Mouse (Mus musculus) forebrain, embryonic 14.5 days (tissue): Measurements from ENCODE around the gene Farsa. TPM values are rescaled to one million over a fixed set of nuclear protein-coding genes. Genes with fewer than 3 reads are reported as not detected.
A peak's percentile ranks its signal among the peaks of the same experiment; 100 is the strongest.

ENCODE experiments used
- ATAC-seq: fragments of 200-750 bp; cut with Nextera tagmentation; 2 replicates; pipeline ENCODE4 v1.8.0; 2017; ENCODE audit warnings: mild to moderate bottlenecking, moderate library complexity
- DNase-seq: peaks from one replicate; pipeline ENCODE4 v3.0.0-alpha.2; 2015; ENCODE audit warnings: low spot score
- H3K27ac ChIP-seq: fragments of 300-500 bp; sonication (generic); 2 replicates; pipeline ENCODE4 v1.5.1; 2014; ENCODE audit warnings: low read depth, mild to moderate bottlenecking, control low read depth, low read length, moderate library complexity
- H3K27me3 ChIP-seq: fragments of 300-500 bp; sonication (generic); replicated peaks from 2 replicates; pipeline ENCODE4 v1.6.1; 2014; ENCODE audit warnings: low read length, control low read depth, mixed read lengths; ENCODE audit not compliant: control insufficient read depth, insufficient read depth
- H3K36me3 ChIP-seq: fragments of 300-500 bp; sonication (generic); 2 replicates; pipeline ENCODE4 v1.6.1; 2014; ENCODE audit warnings: low read length, control low read depth; ENCODE audit not compliant: control insufficient read depth, insufficient read depth
- H3K4me1 ChIP-seq: fragments of 300-500 bp; sonication (generic); 2 replicates; pipeline ENCODE4 v1.6.1; 2014; ENCODE audit warnings: antibody characterized with exemption, low read length, control low read depth; ENCODE audit not compliant: control insufficient read depth, insufficient read depth
- H3K4me2 ChIP-seq: fragments of 300-500 bp; sonication (generic); 2 replicates; pipeline ENCODE4 v1.6.1; 2014; ENCODE audit warnings: mild to moderate bottlenecking, control low read depth, low read length
- H3K4me3 ChIP-seq: fragments of 300-500 bp; sonication (generic); 2 replicates; pipeline ENCODE4 v1.5.1; 2014; ENCODE audit warnings: low read depth, low read length, control low read depth
- H3K9ac ChIP-seq: fragments of 300-500 bp; sonication (generic); 2 replicates; pipeline ENCODE4 v1.6.1; 2014; ENCODE audit warnings: mild to moderate bottlenecking, low read length, control low read depth, moderate library complexity
- H3K9me3 ChIP-seq: fragments of 300-500 bp; sonication (generic); replicated peaks from 2 replicates; pipeline ENCODE4 v1.6.1; 2016; ENCODE audit warnings: low read length, control low read depth, mixed read lengths; ENCODE audit not compliant: control insufficient read depth
- WGBS: fragments of 180-500 bp; shearing (Covaris S2); extraction: QIAGEN DNeasy Blood & Tissue Kit; methylation state at CpG from one replicate; pipeline ENCODE4 v1.1.7; 2014; 5-methylcytosine and 5-hydroxymethylcytosine counted together
- polyA plus RNA-seq: library from polyadenylated mRNA; unstranded; fragments of >200 nt; fragmentation: Nextera tagmentation; extraction: Ambion mirVana; gene quantifications from 2 replicates; pipeline ENCODE4 v1.2.1, GENCODE M21; 2014

Gene Farsa
- polyA plus RNA-seq, 1 experiment from 2014 or later, result 92.3 TPM

DNA sequence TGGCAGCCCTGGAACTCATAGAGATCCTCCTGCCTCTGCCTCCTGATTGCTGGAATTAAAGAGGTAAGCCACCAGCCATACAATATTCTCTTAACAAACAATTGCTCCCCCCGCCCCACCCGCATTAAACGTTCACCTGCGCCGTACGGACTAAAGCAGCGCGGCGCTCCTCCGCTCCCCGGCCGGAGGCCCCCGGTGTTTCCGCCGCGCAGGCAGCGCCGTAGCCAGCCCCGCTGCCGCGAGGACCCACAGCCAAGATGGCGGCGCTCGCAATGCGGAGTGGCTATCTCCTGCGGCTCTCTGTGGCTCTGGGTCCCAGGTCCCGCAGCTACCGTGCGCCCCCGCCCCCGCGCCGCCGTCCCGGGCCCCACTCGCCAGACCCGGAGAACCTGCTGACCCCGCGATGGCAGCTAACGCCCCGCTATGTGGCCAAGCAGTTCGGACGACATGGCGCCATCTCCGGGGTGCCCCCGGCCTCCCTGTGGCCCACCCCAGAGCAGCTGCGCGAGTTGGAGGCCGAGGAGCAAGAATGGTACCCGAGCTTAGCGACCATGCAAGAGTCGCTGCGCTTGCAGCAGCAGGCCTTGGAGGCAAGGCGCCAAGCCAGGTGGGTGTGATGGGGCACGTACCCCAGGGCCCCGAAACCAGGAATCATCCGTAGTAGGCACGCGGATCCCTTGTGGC is 24.6 kb upstream of the Farsa start:
- H3K4me1 ChIP-seq, result peaks cover 22% of the 10 kb centered on the region
- 1% methylated on average over 59 of the region's 59 CpGs for WGBS
- peaks cover 34% of the 10 kb centered on the region for H3K36me3 ChIP-seq
- peak overlapping the region; percentile 97 for H3K9ac ChIP-seq
- no peaks in the 10 kb centered on the region for H3K9me3 ChIP-seq
- H3K4me2 ChIP-seq, result peak overlapping the region; percentile 67
- H3K27ac ChIP-seq, result peak overlapping the region; percentile 95
- peak; percentile 80 for DNase-seq
- H3K27me3 ChIP-seq, result no peaks in the 10 kb centered on the region
- peak; percentile 64 for ATAC-seq
- H3K4me3 ChIP-seq, result peak overlapping the region; percentile 90

DNA sequence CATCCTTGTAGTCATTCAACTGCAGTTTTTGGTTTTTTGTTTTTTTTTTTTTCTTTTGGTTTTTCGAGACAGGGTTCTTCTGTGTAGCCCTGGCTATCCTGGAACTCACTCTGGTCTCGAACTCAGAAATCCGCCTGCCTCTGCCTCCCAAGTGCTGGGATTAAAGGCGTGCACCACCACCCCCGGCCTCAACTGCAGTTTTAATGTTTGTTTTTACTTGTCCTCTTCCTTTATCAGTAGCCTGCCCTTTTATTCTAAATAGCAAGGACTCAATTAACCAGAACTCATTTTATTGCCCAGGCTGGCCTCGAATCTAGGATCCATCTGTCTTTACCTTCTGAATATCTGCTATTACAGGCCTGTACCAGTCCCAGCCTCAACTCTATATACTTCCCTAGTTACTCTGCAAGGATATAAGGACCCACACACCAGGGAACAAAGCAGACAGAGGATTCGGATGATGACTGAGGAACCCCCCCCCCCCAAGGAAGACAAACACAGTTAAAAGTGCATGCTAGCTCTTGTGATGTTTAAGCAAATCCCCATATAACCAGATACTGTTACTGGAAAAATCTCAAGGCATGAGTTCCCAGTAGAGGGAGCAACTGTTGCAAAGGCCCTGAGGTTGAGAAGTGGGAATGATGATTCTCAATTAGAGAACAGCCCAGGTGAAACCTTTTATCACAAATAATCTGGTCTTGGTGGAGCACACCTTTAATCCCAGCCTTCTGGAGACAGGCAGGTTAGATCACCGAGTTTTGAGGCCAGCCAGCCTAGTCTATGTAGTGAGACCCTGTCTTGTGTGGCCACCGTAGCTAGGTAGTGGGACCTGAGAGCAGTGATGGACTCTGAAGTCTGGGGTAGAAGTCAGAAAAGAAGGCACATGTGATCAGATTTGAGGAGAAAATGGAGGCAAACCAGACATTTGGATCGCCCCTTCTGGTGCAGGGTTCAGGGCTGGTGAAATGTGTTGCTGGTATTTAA is 23.7 kb upstream of the Farsa start:
- peaks cover 22% of the 10 kb centered on the region for H3K4me1 ChIP-seq
- H3K36me3 ChIP-seq, result peaks cover 42% of the 10 kb centered on the region
- peak overlapping the region; percentile 67 for H3K4me2 ChIP-seq
- DNase-seq (peak; percentile 27), ATAC-seq (no peak)
- H3K27ac ChIP-seq, result peak overlapping the region; percentile 95
- H3K9me3 ChIP-seq, result no peaks in the 10 kb centered on the region
- peak overlapping the region; percentile 90 for H3K4me3 ChIP-seq
- peak overlapping the region; percentile 97 for H3K9ac ChIP-seq
- H3K27me3 ChIP-seq, result no peaks in the 10 kb centered on the region
- 70% methylated on average over 10 of the region's 10 CpGs for WGBS

DNA sequence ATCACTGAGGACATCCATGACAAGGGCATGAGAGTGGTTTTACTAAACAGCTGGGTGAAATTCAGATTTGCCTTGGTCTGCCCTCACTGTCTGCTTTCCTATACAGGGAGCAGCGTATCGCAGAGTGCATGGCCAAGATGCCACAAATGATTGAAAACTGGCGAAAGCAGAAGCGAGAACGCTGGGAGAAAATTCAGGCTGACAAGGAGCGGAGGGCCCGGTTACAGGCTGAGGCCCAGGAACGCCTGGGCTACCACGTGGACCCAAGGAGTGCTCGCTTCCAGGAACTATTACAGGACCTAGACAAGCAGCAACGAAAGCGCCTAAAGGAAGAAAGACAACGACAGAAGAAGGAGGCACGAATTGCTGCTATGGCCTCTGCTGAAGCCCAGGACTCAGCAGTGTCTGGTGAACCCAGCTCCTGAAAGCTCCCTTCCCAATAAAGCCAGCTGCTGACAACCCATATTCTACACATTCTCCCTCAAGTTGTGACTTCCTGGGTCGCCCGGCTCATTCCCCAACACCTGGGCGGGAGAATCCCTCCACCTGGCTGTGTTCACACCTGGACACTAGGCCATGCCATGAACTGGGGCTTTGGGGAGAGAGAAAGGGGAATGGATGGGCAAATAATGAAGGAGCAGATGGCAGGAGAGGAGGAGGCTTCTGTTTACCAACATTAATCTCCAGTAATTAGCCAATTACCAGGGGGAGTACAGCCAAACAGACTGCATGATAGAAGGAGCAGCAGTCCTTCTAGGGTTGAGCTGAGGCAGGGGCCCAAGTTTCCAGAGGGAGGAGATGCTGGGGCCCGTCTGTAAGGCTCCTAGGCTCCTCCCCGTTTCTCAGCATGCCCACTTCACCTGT is 22.6 kb upstream of the Farsa start:
- H3K4me1 ChIP-seq, result peaks cover 22% of the 10 kb centered on the region
- WGBS, result 71% methylated on average over 19 of the region's 19 CpGs
- no peaks in the 10 kb centered on the region for H3K9me3 ChIP-seq
- peaks cover 51% of the 10 kb centered on the region for H3K36me3 ChIP-seq
- no peak overlapping the region for H3K4me3 ChIP-seq
- no peaks in the 10 kb centered on the region for H3K27me3 ChIP-seq
- H3K4me2 ChIP-seq, result peak overlapping the region; percentile 30
- peak overlapping the region; percentile 95 for H3K27ac ChIP-seq
- peak; percentile 69 for ATAC-seq
- peak overlapping the region; percentile 40; the same call in 1 of the 2 replicates for H3K9ac ChIP-seq
- DNase-seq, result peak; percentile 85

DNA sequence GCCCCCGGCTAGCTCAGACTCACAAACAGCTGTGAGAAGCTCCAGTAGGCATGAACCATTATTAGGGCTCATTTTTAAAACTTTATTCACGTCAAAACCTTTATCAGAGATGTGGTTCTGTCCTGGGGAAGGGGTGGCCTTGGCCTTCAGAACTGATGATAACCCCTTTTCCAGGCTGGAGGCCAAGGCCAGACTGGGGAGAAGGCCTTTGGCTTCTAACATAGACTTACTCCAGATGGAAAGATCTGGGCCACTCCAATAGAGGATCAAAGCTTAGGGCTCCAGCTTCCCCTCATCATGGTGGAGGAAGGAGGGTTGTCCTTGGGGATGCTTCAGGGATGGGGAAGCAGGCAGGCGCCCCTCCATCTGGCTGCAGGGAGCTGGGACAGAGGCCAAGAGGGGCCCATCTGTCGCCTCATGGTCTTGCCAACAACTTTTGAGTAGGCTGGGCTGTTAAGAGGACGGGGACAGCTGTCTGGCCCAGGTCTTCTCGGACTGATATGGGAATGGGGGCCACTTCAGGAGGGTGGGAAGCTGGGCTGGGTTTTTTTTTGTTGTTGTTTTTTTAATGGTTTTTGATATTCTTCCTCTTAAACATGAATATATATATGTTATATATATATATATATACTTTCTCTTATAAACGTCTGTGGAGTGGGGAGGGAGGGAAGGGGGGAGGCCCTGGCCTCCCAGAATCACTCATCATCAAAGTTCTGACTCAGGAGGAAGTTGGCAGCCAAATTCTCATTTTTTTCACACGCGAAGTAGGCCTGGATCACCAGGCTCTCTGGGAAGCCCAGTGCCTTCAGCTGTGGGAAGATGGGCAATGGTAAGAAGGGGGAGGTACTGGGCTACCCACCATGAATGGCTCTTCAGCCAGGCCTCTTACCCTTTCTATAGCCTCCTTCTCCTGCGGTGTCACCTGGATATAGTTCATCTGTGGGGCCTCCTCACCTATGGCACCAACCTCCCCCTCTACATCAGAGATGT is 21.6 kb upstream of the Farsa start:
- H3K4me2 ChIP-seq, result peak overlapping the region; percentile 30
- H3K27ac ChIP-seq, result peak overlapping the region; percentile 95
- no peaks in the 10 kb centered on the region for H3K9me3 ChIP-seq
- H3K4me3 ChIP-seq, result no peak overlapping the region
- peaks cover 26% of the 10 kb centered on the region for H3K4me1 ChIP-seq
- H3K36me3 ChIP-seq, result peaks cover 51% of the 10 kb centered on the region
- 51% methylated on average over 10 of the region's 10 CpGs for WGBS
- peak; percentile 84 for DNase-seq
- H3K9ac ChIP-seq, result peak overlapping the region; percentile 40; the same call in 1 of the 2 replicates
- H3K27me3 ChIP-seq, result no peaks in the 10 kb centered on the region
- ATAC-seq, result peak; percentile 76

DNA sequence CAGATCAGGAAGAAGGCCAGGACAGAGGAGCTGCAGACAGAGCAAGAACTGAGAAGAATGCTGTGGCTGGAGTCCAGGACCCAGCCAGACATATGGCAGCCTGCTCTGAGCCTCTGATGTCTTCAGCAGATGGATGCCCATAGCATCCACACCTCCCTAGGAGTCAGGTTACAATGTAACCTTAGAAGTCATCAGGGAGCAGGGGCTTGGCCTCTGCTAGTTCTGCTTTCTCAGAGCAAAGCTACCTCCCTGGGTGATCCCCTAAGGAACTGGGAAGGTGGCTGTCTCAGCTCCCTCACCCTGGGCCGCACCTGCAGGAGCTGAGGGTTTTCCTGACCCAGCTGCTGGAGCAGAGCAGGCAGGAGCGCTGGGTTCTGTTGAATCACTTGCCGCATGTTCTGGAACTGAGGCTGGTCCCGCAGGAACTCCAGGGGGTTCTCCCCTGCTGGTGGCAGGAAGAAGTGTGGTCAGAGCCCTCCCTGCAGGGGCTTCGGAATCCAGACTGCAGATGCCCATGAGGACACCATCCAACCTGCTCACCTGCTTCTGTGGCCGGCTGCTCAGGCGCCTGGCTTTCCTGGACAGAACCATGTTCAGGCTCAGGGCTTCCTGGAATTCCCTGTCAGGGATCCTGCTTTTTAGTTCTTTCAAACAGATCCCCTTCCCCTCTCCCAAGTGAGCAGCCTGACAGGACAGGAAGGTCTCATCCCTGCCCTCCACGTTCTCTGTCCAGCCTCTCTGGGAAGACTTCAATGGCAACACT is 19.5 kb upstream of the Farsa start:
- Histone ChIP-seq H3K4me1 (peaks cover 26% of the 10 kb centered on the region), H3K9me3 (no peaks in the 10 kb centered on the region), H3K27ac (no peak overlapping the region), H3K4me2 (no peak overlapping the region), H3K4me3 (no peak overlapping the region), H3K27me3 (no peaks in the 10 kb centered on the region), H3K9ac (no peak overlapping the region), H3K36me3 (peaks cover 64% of the 10 kb centered on the region)
- no peak for DNase-seq
- ATAC-seq, result no peak
- 81% methylated on average over 8 of the region's 8 CpGs for WGBS

DNA sequence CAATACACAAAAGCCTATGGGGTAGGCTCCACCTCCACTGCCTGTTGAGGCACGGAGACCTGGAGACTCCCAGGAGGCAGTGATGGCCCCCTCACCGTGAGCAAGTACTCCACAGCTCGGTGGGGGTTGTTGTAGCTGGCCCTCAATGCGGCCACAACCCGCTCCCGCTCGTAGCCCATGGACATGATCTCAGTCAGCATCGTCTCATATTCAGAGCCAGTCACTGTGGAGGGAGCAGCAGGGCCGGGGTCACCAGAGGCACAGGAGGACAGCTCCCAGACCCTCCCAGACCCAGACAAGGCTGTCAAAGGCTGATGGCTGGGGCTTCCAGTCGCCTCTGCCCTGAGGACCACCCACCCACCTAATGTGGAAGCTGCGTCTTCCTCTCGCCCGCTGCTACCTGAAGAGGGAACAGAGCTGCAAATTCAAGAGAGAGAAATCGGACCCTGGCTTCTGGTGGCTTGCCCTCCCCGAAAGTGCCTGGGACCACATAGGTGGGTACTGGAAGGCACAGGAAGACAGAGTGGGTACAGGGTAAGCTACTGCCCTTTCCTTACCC is 18.8 kb upstream of the Farsa start:
- Histone ChIP-seq H3K9me3 (no peaks in the 10 kb centered on the region), H3K4me1 (peaks cover 24% of the 10 kb centered on the region), H3K4me3 (no peak overlapping the region), H3K4me2 (no peak overlapping the region), H3K27me3 (no peaks in the 10 kb centered on the region), H3K9ac (no peak overlapping the region), H3K27ac (no peak overlapping the region), H3K36me3 (peaks cover 71% of the 10 kb centered on the region)
- WGBS, result 87% methylated on average over 15 of the region's 15 CpGs
- DNase-seq, result no peak
- no peak for ATAC-seq

DNA sequence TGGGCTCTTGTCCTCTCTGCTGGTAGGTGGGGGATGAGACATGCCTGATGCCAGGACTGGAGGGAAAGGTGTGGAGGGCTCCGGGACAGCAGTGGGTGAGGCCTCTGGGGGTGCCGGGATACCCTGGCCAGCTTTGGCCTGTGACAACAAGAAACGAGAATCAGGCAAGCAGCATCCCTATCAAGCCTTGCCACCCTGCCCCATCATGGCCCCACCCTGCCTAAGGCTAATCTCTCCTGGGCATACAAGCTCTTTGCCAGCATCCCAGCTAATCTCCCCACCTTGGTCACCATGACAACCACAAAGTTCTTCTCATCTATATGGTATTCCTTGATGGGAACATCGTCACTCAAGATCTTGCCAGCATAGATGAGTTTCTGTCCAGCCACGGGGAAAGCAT is 18.3 kb upstream of the Farsa start:
- DNase-seq, result no peak
- H3K4me1 ChIP-seq, result peaks cover 20% of the 10 kb centered on the region
- ATAC-seq, result no peak

More for the DNA sequence above, 18.3 kb upstream of the Farsa start:
- Histone ChIP-seq H3K9me3 (no peaks in the 10 kb centered on the region), H3K27me3 (no peaks in the 10 kb centered on the region), H3K9ac (no peak overlapping the region), H3K4me3 (no peak overlapping the region), H3K27ac (no peak overlapping the region), H3K36me3 (peaks cover 76% of the 10 kb centered on the region), H3K4me2 (no peak overlapping the region)
- WGBS, result 87% methylated on average over 5 of the region's 5 CpGs
